Mouse (Mus musculus): ENCODE data around the gene Bach2.

DNA sequence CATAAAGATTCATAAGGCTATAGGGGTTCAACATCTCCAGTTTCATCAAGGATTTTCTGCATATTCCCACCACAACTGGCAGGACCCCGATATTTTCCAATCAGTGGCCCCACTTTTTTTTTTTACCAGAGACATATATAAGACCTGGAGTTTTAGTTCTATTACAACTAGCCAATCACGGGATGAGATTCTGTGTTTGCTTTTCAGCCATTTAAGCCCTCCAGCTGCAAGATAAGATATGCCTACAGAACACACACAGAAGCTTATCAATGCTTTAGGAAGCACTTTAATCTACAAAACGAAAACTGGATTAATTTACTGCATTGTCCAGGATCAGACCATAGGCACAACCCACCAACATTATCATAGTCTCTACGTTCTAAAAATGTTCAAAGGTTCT, 33.8 kb upstream of the Bach2 start:
- no peak for TF ChIP-seq CTCF (conservative IDR thresholded peaks at IDR 0.05; ENCODE audit: low read length)
- TF ChIP-seq POU5F1 (IDR thresholded peaks at IDR 0.05; ENCODE audit: borderline replicate concordance, low read length), result no peak

All from E14TG2a.4 (cell line).